Mouse (Mus musculus) CH12.LX (cell line): ENCODE results near the gene Cd3e. TPM values are rescaled to one million over a fixed set of nuclear protein-coding genes. Genes with fewer than 3 reads are reported as not detected.

Source experiments
- DNase-seq: peaks from one replicate; pipeline ENCODE4 v3.0.0-alpha.2; 2013; ENCODE audit errors: extremely low read depth
- H3K27ac ChIP-seq: 2 replicates; pipeline ENCODE4 v1.5.1; 2012; ENCODE audit warnings: low read depth, mild to moderate bottlenecking, control low read depth, moderate library complexity; ENCODE audit not compliant: insufficient read depth
- H3K27me3 ChIP-seq: replicated peaks from 2 replicates; pipeline ENCODE3; 2012; ENCODE audit warnings: inconsistent platforms
- H3K36me3 ChIP-seq, 2 experiments: replicated peaks in 1 of 2; 2 replicates each; pipeline versions ENCODE3 to v1.6.1; 2012; ENCODE audit warnings: inconsistent platforms in 1 of 2, low read length in 1 of 2, mild to moderate bottlenecking in 1 of 2, mixed read lengths in 1 of 2, moderate library complexity in 1 of 2; ENCODE audit not compliant: control insufficient read depth in 1 of 2, insufficient read depth in 1 of 2
- H3K4me1 ChIP-seq, 2 experiments: 2 replicates each; pipeline ENCODE4 v1.6.1; 2012; ENCODE audit warnings: inconsistent platforms in 1 of 2, moderate library complexity in 1 of 2; ENCODE audit not compliant: insufficient read depth in 2 of 2, control insufficient read depth in 1 of 2
- H3K4me2 ChIP-seq: 2 replicates; pipeline ENCODE4 v1.6.1; 2012; ENCODE audit warnings: low read depth, mild to moderate bottlenecking, control low read depth; ENCODE audit not compliant: poor library complexity, insufficient read depth, severe bottlenecking
- H3K4me3 ChIP-seq, 3 experiments: fragments of 150-350 bp in 1 of 3; sonication (generic) in 1 of 3; replicated peaks in 1 of 3; 2 replicates each; pipeline versions ENCODE3 to v1.5.1; 2011 to 2012; ENCODE audit warnings: low read depth in 2 of 3, low read length in 2 of 3, mild to moderate bottlenecking in 2 of 3, moderate library complexity in 2 of 3, control low read depth in 1 of 3, improper control_type of control experiment in 1 of 3, inconsistent platforms in 1 of 3, mixed read lengths in 1 of 3; ENCODE audit not compliant: poor library complexity in 1 of 3
- H3K79me2 ChIP-seq: replicated peaks from 2 replicates; pipeline ENCODE4 v1.6.1; 2012; ENCODE audit warnings: mild to moderate bottlenecking, moderate library complexity; ENCODE audit not compliant: control insufficient read depth, poor library complexity, insufficient read depth, severe bottlenecking; ENCODE audit errors: extremely low read depth
- H3K9ac ChIP-seq: 2 replicates; pipeline ENCODE4 v1.6.1; 2012; ENCODE audit warnings: low read depth, mild to moderate bottlenecking, control low read depth, moderate library complexity; ENCODE audit not compliant: insufficient read depth
- H3K9me3 ChIP-seq: replicated peaks from 2 replicates; pipeline ENCODE3; 2012; ENCODE audit warnings: low read length, inconsistent platforms, mixed read lengths
- BHLHE40 ChIP-seq: IDR thresholded peaks from 2 replicates; pipeline ENCODE4 v1.6.1; 2011; ENCODE audit warnings: mild to moderate bottlenecking, low read depth, low read length, improper control_type of control experiment
- CHD2 ChIP-seq: IDR thresholded peaks from 2 replicates; pipeline ENCODE4 v1.6.1; 2011; ENCODE audit warnings: low read length, improper control_type of control experiment
- E2F4 ChIP-seq: IDR thresholded peaks from 2 replicates; pipeline ENCODE4 v1.6.1; 2011; ENCODE audit warnings: low read depth, low read length, improper control_type of control experiment; ENCODE audit not compliant: insufficient replicate concordance
- ELF1 ChIP-seq: IDR thresholded peaks from 2 replicates; pipeline ENCODE4 v1.6.1; 2014; ENCODE audit warnings: low read depth, mild to moderate bottlenecking, inconsistent platforms, low read length, improper control_type of control experiment
- EP300 ChIP-seq: IDR thresholded peaks from 2 replicates; pipeline ENCODE4 v1.6.1; 2011; ENCODE audit warnings: low read length, improper control_type of control experiment
- ETS1 ChIP-seq: conservative IDR thresholded peaks from 2 replicates; pipeline ENCODE4 v1.6.1; 2012; ENCODE audit warnings: low read depth, mild to moderate bottlenecking, inconsistent platforms, low read length, improper control_type of control experiment, moderate library complexity
- GABPA ChIP-seq: IDR thresholded peaks from 2 replicates; pipeline ENCODE4 v1.6.1; 2012; ENCODE audit warnings: low read depth, low read length, improper control_type of control experiment, inconsistent platforms; ENCODE audit not compliant: insufficient replicate concordance
- HCFC1 ChIP-seq: IDR thresholded peaks from 2 replicates; pipeline ENCODE4 v1.6.1; 2012; ENCODE audit warnings: low read depth, mild to moderate bottlenecking, inconsistent platforms, low read length, improper control_type of control experiment
- IRF4 ChIP-seq: IDR thresholded peaks from 2 replicates; pipeline ENCODE4 v1.6.1; 2014; ENCODE audit warnings: low read depth, mild to moderate bottlenecking, inconsistent platforms, low read length, improper control_type of control experiment
- JUN ChIP-seq: IDR thresholded peaks from 2 replicates; pipeline ENCODE4 v1.6.1; 2011; ENCODE audit warnings: low read depth, mild to moderate bottlenecking, low read length, improper control_type of control experiment, moderate library complexity; ENCODE audit not compliant: insufficient read depth
- JUND ChIP-seq: conservative IDR thresholded peaks from 2 replicates; pipeline ENCODE4 v1.6.1; 2011; ENCODE audit warnings: low read depth, low read length, improper control_type of control experiment
- KAT2A ChIP-seq: IDR thresholded peaks from 2 replicates; pipeline ENCODE4 v1.6.1; 2012; ENCODE audit warnings: low read length, improper control_type of control experiment, inconsistent platforms; ENCODE audit not compliant: insufficient replicate concordance
- MAFK ChIP-seq: IDR thresholded peaks from 2 replicates; pipeline ENCODE4 v1.6.1; 2011; ENCODE audit warnings: low read length, improper control_type of control experiment; ENCODE audit not compliant: insufficient replicate concordance
- MXI1 ChIP-seq: IDR thresholded peaks from 2 replicates; pipeline ENCODE4 v1.6.1; 2011; ENCODE audit warnings: mild to moderate bottlenecking, low read depth, low read length, improper control_type of control experiment
- MYC ChIP-seq: IDR thresholded peaks from 2 replicates; pipeline ENCODE4 v1.6.1; 2011; ENCODE audit warnings: low read depth, mild to moderate bottlenecking, improper control_type of control experiment, low read length
- NELFE ChIP-seq: IDR thresholded peaks from 2 replicates; pipeline ENCODE4 v1.6.1; 2011; ENCODE audit warnings: low read depth, low read length, improper control_type of control experiment
- PAX5 ChIP-seq: IDR thresholded peaks from 2 replicates; pipeline ENCODE4 v1.6.1; 2012; ENCODE audit warnings: low read length, inconsistent platforms, mixed read lengths
- POLR2A ChIP-seq: IDR thresholded peaks from 2 replicates; pipeline ENCODE4 v1.6.1; 2011; ENCODE audit warnings: low read depth, mild to moderate bottlenecking, improper control_type of control experiment, low read length
- POLR2AphosphoS2 ChIP-seq: IDR thresholded peaks from 2 replicates; pipeline ENCODE4 v1.6.1; 2011; ENCODE audit warnings: low read depth, low read length, improper control_type of control experiment
- SIN3A ChIP-seq: IDR thresholded peaks from 2 replicates; pipeline ENCODE4 v1.6.1; 2012; ENCODE audit warnings: low read length, improper control_type of control experiment, inconsistent platforms
- SMC3 ChIP-seq: IDR thresholded peaks from 2 replicates; pipeline ENCODE4 v1.6.1; 2011; ENCODE audit warnings: low read depth, low read length, improper control_type of control experiment
- UBTF ChIP-seq: IDR thresholded peaks from 2 replicates; pipeline ENCODE4 v1.6.1; 2012; ENCODE audit warnings: low read depth, mild to moderate bottlenecking, inconsistent platforms, low read length, improper control_type of control experiment, moderate library complexity
- USF1 ChIP-seq: IDR thresholded peaks from 2 replicates; pipeline ENCODE4 v1.6.1; 2014; ENCODE audit warnings: low read depth, mild to moderate bottlenecking, inconsistent platforms, low read length, improper control_type of control experiment
- USF2 ChIP-seq: conservative IDR thresholded peaks from 2 replicates; pipeline ENCODE4 v1.6.1; 2011; ENCODE audit warnings: low read depth, low read length, improper control_type of control experiment
- ZC3H11A ChIP-seq: IDR thresholded peaks from 2 replicates; pipeline ENCODE4 v1.6.1; 2012; ENCODE audit warnings: low read depth, mild to moderate bottlenecking, inconsistent platforms, low read length, improper control_type of control experiment
- ZMIZ1 ChIP-seq: IDR thresholded peaks from 2 replicates; pipeline ENCODE4 v1.6.1; 2012; ENCODE audit warnings: low read depth, mild to moderate bottlenecking, inconsistent platforms, low read length, improper control_type of control experiment
- dilution Hi-C: fragments of 300-500 bp; cut with MboI; formaldehyde crosslinking; loops from 2 replicates; pipeline ENCODE4 v1.14.3; 2020; ENCODE audit warnings: low sequenced_read_pairs; ENCODE audit not compliant: extremely low pct_unique_long_range_greater_than_20kb, extremely low pct_ligation_motif_present
- in situ Hi-C: fragments of 300-500 bp; cut with MboI; formaldehyde crosslinking; loops from 3 replicates; pipeline ENCODE4 v1.14.3; 2019; ENCODE audit warnings: low sequenced_read_pairs, low pct_ligation_motif_present, low pct_unique_long_range_greater_than_20kb, mixed read lengths
- polyA plus RNA-seq: library from polyadenylated mRNA; unstranded; fragments of >175 nt; gene quantifications from 2 replicates; pipeline ENCODE4 v1.2.1, GENCODE M21; 2012; ENCODE audit warnings: low read depth; ENCODE audit not compliant: insufficient read length
- total RNA-seq, 2 experiments: library from RNA; depleted of rRNA; stranded (reverse); fragments of 300-350 nt in 1 of 2; fragments of >200 nt in 1 of 2; gene quantifications; 2 replicates each; pipeline ENCODE4 v1.2.3; 2012 to 2014

The Cd3e gene
- total and polyA plus RNA-seq, 3 experiments, result not detected

GRCm38 (mm10) chr9:44966815-44967242, 42.6 kb downstream of the Cd3e start (continued):
- TF ChIP-seq USF2, result no peak
- peak; percentile 98 for TF ChIP-seq ZMIZ1
- no peak for TF ChIP-seq UBTF
- TF ChIP-seq ELF1, result no peak
- TF ChIP-seq ETS1, result peak; percentile 65
- TF ChIP-seq USF1, result no peak
- no peak for TF ChIP-seq CHD2
- TF ChIP-seq JUND, result peak; percentile 70; the same call in 1 of the 2 replicates
- peak; percentile 77 for TF ChIP-seq SMC3
- TF ChIP-seq GABPA, result no peak

- dilution Hi-C loops (no loop called here), in situ Hi-C loops (no loop called here)
- peaks cover 3% of the 10 kb centered on the region for H3K27me3 ChIP-seq
- H3K4me3 ChIP-seq, result peak overlapping the region; percentile 57 to 97 (median 64)
- peaks cover 9 to 25% of the 10 kb centered on the region in 2 experiments for H3K36me3 ChIP-seq
- H3K4me1 ChIP-seq, result peaks cover 2 to 26% of the 10 kb centered on the region in 2 experiments; a peak in 3 of 4 replicates
- peak overlapping the region; percentile 72 for H3K4me2 ChIP-seq
- H3K9me3 ChIP-seq, result no peaks in the 10 kb centered on the region
- DNase-seq, result no peak
- peak overlapping the region; percentile 47 for H3K27ac ChIP-seq
- 0 out of 2 replicates have a peak, but pooled peaks have one; percentile 7 for TF ChIP-seq MAFK
- no peak for TF ChIP-seq MYC
- peak overlapping the region; percentile 46 for H3K9ac ChIP-seq
- peaks cover 35% of the 10 kb centered on the region for H3K79me2 ChIP-seq
These were observed 43.5 kb downstream of the Cd3e start for GRCm38 (mm10) chr9:44965833-44966466.

GRCm38 (mm10) chr9:44965126-44965832, 44.1 kb downstream of the Cd3e start, which contains the start of gene Ube4a:
Gene Ube4a, minus strand, starts transcription at chr9:44965600.
- H3K36me3 ChIP-seq, result peaks cover 14 to 32% of the 10 kb centered on the region in 2 experiments
- peaks cover 2 to 26% of the 10 kb centered on the region in 2 experiments; a peak in 3 of 4 replicates for H3K4me1 ChIP-seq
- H3K27me3 ChIP-seq, result no peaks in the 10 kb centered on the region
- peaks cover 35% of the 10 kb centered on the region for H3K79me2 ChIP-seq
- in situ Hi-C loops, result no loop called here
- H3K4me3 ChIP-seq, result peak within 1 kb of the TSS; percentile 84 to 99 (median 97)
- H3K4me2 ChIP-seq, result peak within 1 kb of the TSS; percentile 88
- H3K27ac ChIP-seq, result peak within 1 kb of the TSS; percentile 47
- H3K9me3 ChIP-seq, result no peaks in the 10 kb centered on the region
- peak; percentile 99 for DNase-seq
- H3K9ac ChIP-seq, result peak within 1 kb of the TSS; percentile 87
- dilution Hi-C loops, result no loop called here
- TF ChIP-seq ETS1 (peak; percentile 47; the same call in 1 of the 2 replicates), NELFE (peak; percentile 85), KAT2A (peak; percentile 96; the same call in 1 of the 2 replicates), CHD2 (peak; percentile 62; the same call in 1 of the 2 replicates), UBTF (no peak), ZMIZ1 (peak; percentile 50; the same call in 1 of the 2 replicates), USF2 (no peak), HCFC1 (peak; percentile 98), JUN (no peak), PAX5 (no peak), POLR2AphosphoS2 (peak; percentile 80; the same call in 1 of the 2 replicates), SIN3A (peak; percentile 99), MXI1 (peak; percentile 81), POLR2A (peak; percentile 93), EP300 (no peak), ZC3H11A (no peak), BHLHE40 (no peak), E2F4 (no peak), JUND (peak; percentile 30; the same call in 1 of the 2 replicates), GABPA (peak; percentile 88; the same call in 1 of the 2 replicates), IRF4 (peak; percentile 74; the same call in 1 of the 2 replicates)
